Mouse (Mus musculus): ENCODE measurements around the gene Uts2b.
"Not testable (repeated sequence)": the region's sequence is repeated elsewhere in the genome, so short reads cannot be mapped to it uniquely, and the experiment has no call there.

Gene Uts2b

GRCm38 (mm10) chr16:27375318-27375717 lies 5.3 kb upstream of the Uts2b start:
- no peak for DNase-seq (ENCODE audit: extremely low spot score)

DNA sequence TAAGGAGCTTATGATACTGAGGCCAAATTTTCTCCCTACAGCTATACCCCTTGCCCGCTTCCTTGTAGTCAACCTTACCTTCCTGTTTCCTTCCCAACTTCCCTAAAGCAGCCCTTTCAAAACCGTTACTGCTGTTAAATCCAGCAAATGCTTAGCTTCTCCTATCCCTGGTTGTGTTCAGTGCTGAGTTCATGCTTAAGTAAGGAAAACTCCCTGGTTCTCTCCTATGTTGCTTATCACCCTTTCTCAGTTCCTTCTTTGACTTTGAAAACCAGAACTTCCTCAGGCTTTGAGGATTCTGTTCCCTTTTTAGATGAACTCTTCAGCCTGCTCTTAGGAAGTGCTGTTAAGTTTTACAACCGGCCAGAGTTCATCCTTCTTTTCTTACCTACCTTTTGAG lies 4.1 kb upstream of the Uts2b start:
- no peak for DNase-seq (ENCODE audit: extremely low spot score)

DNA sequence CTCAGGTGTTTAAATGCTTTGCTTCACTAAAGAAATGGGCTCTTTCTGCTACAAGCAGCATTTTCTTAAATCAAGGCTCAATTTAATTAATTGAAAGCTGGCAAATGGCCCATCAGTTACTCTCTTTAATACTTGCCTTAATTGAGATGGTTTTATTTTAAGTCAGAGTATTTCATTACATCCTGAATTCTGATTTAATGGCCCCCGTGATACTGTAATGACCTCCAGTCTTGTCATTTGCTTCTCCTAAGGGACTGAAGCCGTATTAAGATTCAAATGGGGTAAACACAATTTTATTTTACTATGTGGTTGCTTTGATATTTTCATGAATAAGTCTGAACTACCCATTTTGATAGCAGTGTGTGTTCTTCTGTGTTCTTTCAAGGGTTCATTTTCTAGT lies 661 bp upstream of the Uts2b start:
- DNase-seq (ENCODE audit: extremely low spot score) = no peak

GRCm38 (mm10) chr16:27360059-27360458 lies 10.0 kb downstream of the Uts2b start:
- no peak for DNase-seq (ENCODE audit: extremely low spot score)

DNA sequence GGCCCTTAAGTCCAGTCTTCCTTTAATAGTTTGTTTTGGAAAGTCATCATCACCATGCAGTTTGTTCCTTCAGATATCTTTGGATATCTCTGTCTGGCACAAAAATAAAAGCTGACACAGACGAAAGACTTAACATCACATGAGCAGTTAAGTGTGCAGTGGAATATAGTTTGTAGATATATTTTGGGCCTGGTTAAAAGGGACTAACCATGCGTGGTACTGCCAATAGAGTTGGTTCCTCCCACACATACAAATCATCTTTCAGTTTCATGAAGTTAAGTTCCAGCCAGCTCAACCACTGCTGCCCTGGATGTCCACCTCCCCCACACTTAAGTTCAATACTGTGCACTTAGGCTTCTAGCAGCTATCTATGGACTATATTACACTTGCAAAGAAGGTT lies 15.6 kb downstream of the Uts2b start:
- DNase-seq (ENCODE audit: extremely low spot score) = no peak

GRCm38 (mm10) chr16:27349878-27350532 lies 20.0 kb downstream of the Uts2b start:
- no peak for DNase-seq (ENCODE audit: extremely low spot score)

GRCm38 (mm10) chr16:27349235-27349634 lies 20.8 kb downstream of the Uts2b start:
- DNase-seq (ENCODE audit: extremely low spot score) = no peak

- DNase-seq (ENCODE audit: extremely low spot score) = no peak
Observed at GRCm38 (mm10) chr16:27348359-27348758, 21.7 kb downstream of the Uts2b start.

DNA sequence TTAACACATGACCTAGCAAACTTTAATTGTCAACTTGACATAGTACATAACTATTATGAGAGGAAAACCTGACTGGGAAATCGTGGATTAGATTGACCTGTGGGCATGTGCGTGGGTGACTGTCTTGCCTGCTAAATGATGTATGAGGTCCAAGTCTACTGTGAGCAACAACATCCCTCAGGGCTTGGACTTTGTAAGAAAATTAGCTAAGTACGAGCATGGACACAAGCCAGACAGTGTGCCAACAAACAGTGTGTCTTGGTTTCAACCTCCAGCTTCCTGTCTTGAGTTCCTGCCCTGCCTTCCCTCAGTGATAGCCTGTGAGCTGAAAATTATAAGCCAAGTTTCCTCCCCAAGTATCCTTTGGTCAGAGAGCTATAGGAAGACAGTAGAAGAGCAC lies 22.5 kb downstream of the Uts2b start:
- DNase-seq (ENCODE audit: extremely low spot score) = no peak

GRCm38 (mm10) chr16:27326463-27326862 lies 43.6 kb downstream of the Uts2b start:
- no peak for DNase-seq (ENCODE audit: extremely low spot score)

GRCm38 (mm10) chr16:27322047-27322446 lies 48.0 kb downstream of the Uts2b start:
- DNase-seq (ENCODE audit: extremely low spot score) = no peak

DNA sequence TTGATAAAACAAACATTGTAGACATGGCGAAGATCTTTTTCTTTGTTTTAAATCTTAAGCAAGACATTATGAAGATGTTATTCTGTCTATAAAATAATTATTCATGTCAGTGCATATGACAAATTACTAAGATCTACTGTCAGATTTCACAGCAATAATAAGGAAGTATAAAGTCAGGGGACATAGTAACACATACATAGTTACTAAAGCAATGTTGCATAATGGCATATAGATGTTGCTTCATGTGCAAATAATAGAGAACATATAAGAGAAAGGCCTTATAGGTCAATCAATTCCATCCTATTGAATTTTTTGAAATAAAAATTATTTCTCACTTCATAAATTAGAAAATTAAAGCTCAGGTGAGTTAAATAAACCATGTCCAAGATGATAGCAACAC lies 50.9 kb downstream of the Uts2b start:
- no peak for DNase-seq (ENCODE audit: extremely low spot score)

DNA sequence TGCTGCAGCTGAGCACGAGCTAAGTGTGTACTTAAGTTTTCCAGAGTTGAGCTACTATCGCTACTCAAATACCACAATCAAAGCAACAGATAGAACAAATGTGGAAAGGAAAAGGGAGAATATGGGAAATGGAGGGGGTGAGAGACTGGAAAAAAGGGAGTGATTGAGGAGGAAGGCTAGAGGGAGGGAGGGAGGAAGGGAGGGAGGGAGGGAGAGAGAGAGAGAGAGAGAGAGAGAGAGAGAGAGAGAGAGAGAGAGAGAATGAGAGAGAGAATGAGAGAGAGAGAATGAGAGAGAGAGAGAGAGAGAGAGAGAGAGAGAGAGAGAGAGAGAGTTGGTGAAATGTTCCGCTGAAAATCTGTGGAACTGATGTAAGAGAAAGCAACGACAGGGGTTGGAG lies 62.9 kb downstream of the Uts2b start, which contains the start of gene Ostn:
Gene Ostn (plus strand): TSS at position 301 of the 400 bp plus-strand sequence.
- not testable (repeated sequence) for DNase-seq (ENCODE audit: extremely low spot score)
